Mouse (Mus musculus) retina, postnatal 1 day (tissue): ENCODE data around the gene Col19a1.

ENCODE experiments used
- DNase-seq: peaks from one replicate; pipeline ENCODE4 v3.0.0-alpha.2; 2012

Col19a1 gene

GRCm38 (mm10) chr1:24225825-24226526 is 361.3 kb downstream of the Col19a1 start:
- DNase-seq = peak; percentile 58

GRCm38 (mm10) chr1:24222981-24223612 is 364.2 kb downstream of the Col19a1 start:
- no peak for DNase-seq

DNA sequence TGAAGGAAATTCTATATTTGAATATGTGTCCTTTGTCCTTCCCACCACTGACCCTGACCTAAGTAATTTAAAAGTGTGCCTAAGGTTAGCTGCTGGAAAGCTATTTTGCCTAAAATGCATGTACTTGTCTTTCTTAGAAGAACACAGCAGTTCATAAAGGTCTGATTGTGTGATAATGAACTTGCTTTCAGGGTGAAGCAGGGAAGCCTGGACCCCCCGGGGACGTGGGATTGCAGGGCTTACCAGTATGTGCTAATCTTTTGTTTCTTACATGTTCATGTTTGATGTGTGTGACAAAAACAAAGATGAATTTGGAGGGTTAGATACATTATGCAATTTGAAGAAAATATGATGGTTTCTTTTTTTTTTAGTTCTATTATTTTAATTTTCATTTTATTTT is 365.0 kb downstream of the Col19a1 start:
- DNase-seq = no peak

GRCm38 (mm10) chr1:24219041-24219440 is 368.2 kb downstream of the Col19a1 start:
- no peak for DNase-seq
